Mouse (Mus musculus): ENCODE measurements around the gene Nabp2.

- no peak for TF ChIP-seq CTCF (IDR thresholded peaks at IDR 0.05; ENCODE audit: low read depth)
- TF ChIP-seq EP300 (IDR thresholded peaks at IDR 0.05; ENCODE audit: low read depth), result no peak
These were observed 18.2 kb upstream of the Nabp2 start for GRCm38 (mm10) chr10:128429454-128429853.

Data from liver, postnatal 0 days (tissue).